16 mouse cellular contexts compared by ENCODE assay signal in genomic region chr13:93558603-93559002, GRCm38 (mm10). TPM values are rescaled to one million over a fixed set of nuclear protein-coding genes. Genes with fewer than 3 reads are reported as not detected.
DNase-seq lines count a peak whose midpoint lies in the region.
"Had no signal": no experiment of that assay in that cellular context is flagged by ENCODE, and none has a peak within 500 bp of the region (broad histone marks: within the 10 kb centered on the region; RNA-seq: fewer than 3 reads in every experiment).

No protein-coding gene starts in this region.

- peak; percentile 21 for DNase-seq in heart, adult 11 months
- no peak for DNase-seq in heart, postnatal 4 days
- peak; percentile 31 for DNase-seq in ES-CJ7 (ENCODE audit: low read depth, low spot score)
- peak; percentile 38 for DNase-seq in ZHBTc4 (ENCODE audit: low read depth, low spot score)
- no peak for DNase-seq in natural killer cell, adult 2 months (ENCODE audit: low spot score in 2 of 2)
- DNase-seq: adrenal gland, adult 2 months; adrenal gland, postnatal 10 days; adrenal gland, postnatal 25 days; B cell, adult 2 months; cerebellum, adult 11 months; cerebellum, adult 18-20 months; cerebellum, adult 8-10 months; cerebellum, adult 9-11 months; cerebellum, postnatal 14 days; cerebellum, postnatal 36 days; embryo, embryonic 11 days had no signal

RNA-seq across cellular contexts. Expression of gene Jmy, which starts 59.0 kb away (rescaled TPM):
- total RNA-seq in heart, postnatal 4 days (2021) = 10 to 100 TPM; 35.1 to 37.5 TPM

Comparison
In these comparisons a context has a peak if more than half of its experiments do, and no peak if none do; other contexts are left out.
1. DNase-seq: peak in heart, adult 11 months (single experiment), ES-CJ7 (single experiment) and ZHBTc4 (single experiment); none in heart, postnatal 4 days (single experiment) and natural killer cell, adult 2 months (0 of 2).